Mouse (Mus musculus) brain, embryonic 14.5 days (tissue): ENCODE results near the gene Pde4d. TPM values are rescaled to one million over a fixed set of nuclear protein-coding genes. Genes with fewer than 3 reads are reported as not detected.

Source experiments
- DNase-seq: peaks from one replicate; pipeline ENCODE4 v3.0.0-alpha.2; 2011; ENCODE audit warnings: low read depth
- CTCF ChIP-seq: fragments of 200-500 bp; IDR thresholded peaks from 2 replicates; pipeline ENCODE4 v1.5.1; 2012; ENCODE audit warnings: inconsistent platforms, mild to moderate bottlenecking, moderate library complexity, borderline replicate concordance; ENCODE audit not compliant: insufficient read depth, insufficient read length; ENCODE audit errors: extremely low read depth
- POLR2A ChIP-seq: fragments of 200-500 bp; IDR thresholded peaks from 2 replicates; pipeline ENCODE4 v1.6.1; 2012; ENCODE audit warnings: mild to moderate bottlenecking, inconsistent platforms, borderline replicate concordance; ENCODE audit not compliant: poor library complexity, insufficient read depth, insufficient read length, severe bottlenecking; ENCODE audit errors: extremely low read depth
- polyA plus RNA-seq: library from polyadenylated mRNA; depleted of rRNA; stranded (reverse); fragments of >200 nt; gene quantifications from 2 replicates; pipeline ENCODE4 v1.2.3, GENCODE M21; 2012

Pde4d gene
- polyA plus RNA-seq, 1 experiment = 34.9 TPM

- TF ChIP-seq POLR2A (no peak), CTCF (no peak)
- DNase-seq = no peak
Measured at GRCm38 (mm10) chr13:109219019-109219725, 769.4 kb downstream of the Pde4d start.

- DNase-seq = peak; percentile 78
- TF ChIP-seq POLR2A = no peak
- TF ChIP-seq CTCF = peak; percentile 22; the same call in 1 of the 2 replicates
Measured at GRCm38 (mm10) chr13:109228967-109229617, 779.3 kb downstream of the Pde4d start.

GRCm38 (mm10) chr13:109229618-109230334, 780.0 kb downstream of the Pde4d start:
- TF ChIP-seq POLR2A = no peak
- TF ChIP-seq CTCF = no peak

GRCm38 (mm10) chr13:109230335-109230987, 780.7 kb downstream of the Pde4d start:
- TF ChIP-seq POLR2A (no peak), CTCF (no peak)
- DNase-seq = no peak

More at GRCm38 (mm10) chr13:109229618-109230334, 780.0 kb downstream of the Pde4d start:
- no peak for DNase-seq

- no peak for DNase-seq
- no peak for TF ChIP-seq POLR2A
- no peak for TF ChIP-seq CTCF
Measured at GRCm38 (mm10) chr13:109231848-109232460, 782.2 kb downstream of the Pde4d start.

GRCm38 (mm10) chr13:109232531-109232930, 782.8 kb downstream of the Pde4d start:
- DNase-seq = no peak
- TF ChIP-seq POLR2A (no peak), CTCF (no peak)

- TF ChIP-seq CTCF = no peak
- no peak for TF ChIP-seq POLR2A
- DNase-seq = peak; percentile 78
Measured at GRCm38 (mm10) chr13:109233911-109234613, 784.3 kb downstream of the Pde4d start.

GRCm38 (mm10) chr13:109236047-109236446, 786.3 kb downstream of the Pde4d start:
- DNase-seq = no peak
- TF ChIP-seq POLR2A (no peak), CTCF (no peak)

- TF ChIP-seq POLR2A = no peak
- TF ChIP-seq CTCF = no peak
- DNase-seq = no peak
Measured at GRCm38 (mm10) chr13:109238670-109239069, 788.9 kb downstream of the Pde4d start.

- DNase-seq = peak; percentile 71
- TF ChIP-seq POLR2A (no peak), CTCF (no peak)
Measured at GRCm38 (mm10) chr13:109239296-109239695, 789.5 kb downstream of the Pde4d start.
